Mouse (Mus musculus) hindbrain, embryonic 11.5 days (tissue): ENCODE measurements around the gene Msh6. TPM values are rescaled to one million over a fixed set of nuclear protein-coding genes. Genes with fewer than 3 reads are reported as not detected.
"Not testable (repeated sequence)": the region's sequence is repeated elsewhere in the genome, so short reads cannot be mapped to it uniquely, and the experiment has no call there.

ENCODE experiments used
- ATAC-seq: fragments of 200-750 bp; cut with Nextera tagmentation; 2 replicates; pipeline ENCODE4 v1.8.0; 2017; ENCODE audit warnings: mild to moderate bottlenecking, moderate TSS enrichment, moderate library complexity; ENCODE audit not compliant: low FRiP score
- DNase-seq: peaks from one replicate; pipeline ENCODE4 v3.0.0-alpha.2; 2015; ENCODE audit warnings: low spot score
- H3K27ac ChIP-seq: fragments of 300-500 bp; sonication (generic); 2 replicates; pipeline ENCODE4 v1.5.1; 2014; ENCODE audit warnings: mild to moderate bottlenecking, low read depth, low read length
- H3K27me3 ChIP-seq: fragments of 300-500 bp; sonication (generic); 2 replicates; pipeline ENCODE4 v1.6.1; 2014; ENCODE audit warnings: mild to moderate bottlenecking, low read length, moderate library complexity, mixed read lengths; ENCODE audit not compliant: control insufficient read depth, insufficient read depth
- H3K36me3 ChIP-seq: fragments of 300-500 bp; sonication (generic); 2 replicates; pipeline ENCODE4 v1.6.1; 2014; ENCODE audit warnings: mild to moderate bottlenecking, low read length, moderate library complexity, mixed read lengths; ENCODE audit not compliant: control insufficient read depth, insufficient read depth
- H3K4me1 ChIP-seq: fragments of 300-500 bp; sonication (generic); replicated peaks from 2 replicates; pipeline ENCODE4 v1.6.1; 2014; ENCODE audit warnings: low read length, mixed read lengths; ENCODE audit not compliant: control insufficient read depth, insufficient read depth
- H3K4me2 ChIP-seq: fragments of 300-500 bp; sonication (generic); replicated peaks from 2 replicates; pipeline ENCODE4 v1.6.1; 2014; ENCODE audit warnings: mild to moderate bottlenecking, low read depth, low read length
- H3K4me3 ChIP-seq: fragments of 300-500 bp; sonication (generic); 2 replicates; pipeline ENCODE4 v1.5.1; 2014; ENCODE audit warnings: low read depth, low read length
- H3K9ac ChIP-seq: fragments of 300-500 bp; sonication (generic); 2 replicates; pipeline ENCODE4 v1.6.1; 2014; ENCODE audit warnings: low read depth, low read length
- H3K9me3 ChIP-seq: fragments of 300-500 bp; sonication (generic); 2 replicates; pipeline ENCODE4 v1.6.1; 2016; ENCODE audit warnings: low read length; ENCODE audit not compliant: control insufficient read depth
- WGBS: fragments of 180-500 bp; shearing (Covaris S2); extraction: QIAGEN DNeasy Blood & Tissue Kit; methylation state at CpG from one replicate; pipeline ENCODE4 v1.1.7; 2014; 5-methylcytosine and 5-hydroxymethylcytosine counted together
- polyA plus RNA-seq: library from polyadenylated mRNA; unstranded; fragments of >200 nt; fragmentation: Nextera tagmentation; extraction: Ambion mirVana; gene quantifications from 2 replicates; pipeline ENCODE4 v1.2.1, GENCODE M21; 2014

The Msh6 gene
- polyA plus RNA-seq, 1 experiment from 2014 or later, result 62.0 TPM

GRCm38 (mm10) chr17:87959406-87959805 is 15.5 kb upstream of the Msh6 start:
- not testable (repeated sequence) for DNase-seq, H3K27me3 ChIP-seq, H3K4me2 ChIP-seq, H3K9me3 ChIP-seq, H3K9ac ChIP-seq, H3K27ac ChIP-seq, ATAC-seq, H3K36me3 ChIP-seq, H3K4me3 ChIP-seq, H3K4me1 ChIP-seq
- 95% methylated on average over 10 of the region's 11 CpGs for WGBS

DNA sequence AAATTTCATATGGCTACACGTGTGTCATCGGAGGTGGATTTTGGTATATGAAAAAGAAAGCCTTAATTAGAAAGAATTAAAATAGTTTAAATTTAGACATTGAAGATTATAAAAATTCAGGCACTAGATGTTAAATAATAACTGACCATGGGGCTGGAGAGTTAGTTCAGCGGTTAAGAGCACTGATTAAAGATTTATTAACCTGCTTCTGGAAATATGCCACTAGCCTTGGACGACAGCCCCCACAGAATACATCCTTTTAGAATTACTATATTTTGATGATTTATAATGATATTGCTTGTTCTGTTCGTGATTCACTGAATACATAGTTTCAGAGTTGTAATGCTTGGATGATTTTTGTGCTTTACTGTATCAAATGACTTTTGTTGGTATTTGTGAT is 14.9 kb upstream of the Msh6 start:
- not testable (repeated sequence) for H3K4me3 ChIP-seq, H3K27ac ChIP-seq, H3K4me1 ChIP-seq, ATAC-seq, DNase-seq, H3K9me3 ChIP-seq, H3K27me3 ChIP-seq, H3K4me2 ChIP-seq, H3K36me3 ChIP-seq, H3K9ac ChIP-seq
- 94% methylated on average over 5 of the region's 5 CpGs for WGBS

DNA sequence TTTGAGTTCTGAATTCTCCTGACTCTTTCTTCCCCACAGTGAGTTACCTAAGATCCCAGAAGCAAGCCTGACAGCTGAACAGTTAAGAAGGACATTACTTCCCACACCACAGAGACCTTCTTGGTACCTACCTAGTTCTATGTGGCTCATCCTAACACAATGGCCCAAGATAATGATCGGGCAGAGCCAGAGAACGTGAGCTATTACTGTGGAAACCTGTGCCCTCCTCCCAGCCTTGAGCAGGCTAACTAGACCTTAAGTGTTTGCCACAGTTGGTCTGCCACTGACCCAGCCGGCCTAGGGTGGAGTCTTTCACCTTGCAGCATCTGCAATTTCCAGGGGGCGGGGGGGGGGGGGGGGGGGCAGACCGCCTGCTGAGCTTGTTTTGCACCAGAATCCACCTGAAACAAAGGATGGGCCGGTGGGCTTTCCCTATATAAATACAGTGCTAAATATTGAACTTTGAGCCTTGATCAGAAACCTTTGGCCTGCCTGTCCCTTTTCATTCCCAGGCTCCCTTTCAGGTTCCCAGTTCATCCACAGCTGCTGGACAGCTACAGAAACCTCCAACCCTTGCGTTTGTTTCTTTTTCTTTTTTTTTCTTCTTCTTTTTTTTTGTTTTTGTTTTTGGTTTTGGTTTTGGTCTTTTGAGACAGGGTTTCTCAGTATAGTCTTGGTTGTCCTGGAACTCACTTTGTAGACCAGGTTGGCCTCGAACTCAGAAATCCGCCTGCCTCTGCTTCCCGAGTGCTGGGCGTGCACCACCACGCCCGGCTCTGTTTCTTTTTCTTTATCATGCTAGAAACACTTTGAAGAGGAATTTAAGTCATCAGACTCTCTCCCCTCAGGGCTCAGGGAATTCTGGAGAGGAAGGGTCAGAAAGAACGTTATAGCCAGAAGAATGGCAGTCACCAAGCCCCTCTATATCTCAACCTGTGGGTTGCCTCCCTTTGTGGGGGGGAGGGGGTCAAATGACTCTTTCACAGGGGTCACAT is 11.5 kb upstream of the Msh6 start:
- Histone ChIP-seq H3K4me2 (no peak overlapping the region), H3K36me3 (no peaks in the 10 kb centered on the region), H3K4me1 (no peaks in the 10 kb centered on the region), H3K27me3 (no peaks in the 10 kb centered on the region), H3K9me3 (no peaks in the 10 kb centered on the region), H3K4me3 (no peak overlapping the region), H3K27ac (no peak overlapping the region), H3K9ac (no peak overlapping the region)
- DNase-seq (no peak), ATAC-seq (no peak)
- 92% methylated on average over 13 of the region's 14 CpGs for WGBS

GRCm38 (mm10) chr17:87968483-87968926 is 6.4 kb upstream of the Msh6 start:
- H3K36me3 ChIP-seq, H3K4me1 ChIP-seq, H3K9me3 ChIP-seq, H3K27ac ChIP-seq, H3K27me3 ChIP-seq, H3K4me3 ChIP-seq, H3K9ac ChIP-seq, H3K4me2 ChIP-seq, DNase-seq: not testable (repeated sequence)
- 44% methylated on average over 5 of the region's 8 CpGs for WGBS
- ATAC-seq, result peak; percentile 71; the same call in 1 of the 2 replicates

DNA sequence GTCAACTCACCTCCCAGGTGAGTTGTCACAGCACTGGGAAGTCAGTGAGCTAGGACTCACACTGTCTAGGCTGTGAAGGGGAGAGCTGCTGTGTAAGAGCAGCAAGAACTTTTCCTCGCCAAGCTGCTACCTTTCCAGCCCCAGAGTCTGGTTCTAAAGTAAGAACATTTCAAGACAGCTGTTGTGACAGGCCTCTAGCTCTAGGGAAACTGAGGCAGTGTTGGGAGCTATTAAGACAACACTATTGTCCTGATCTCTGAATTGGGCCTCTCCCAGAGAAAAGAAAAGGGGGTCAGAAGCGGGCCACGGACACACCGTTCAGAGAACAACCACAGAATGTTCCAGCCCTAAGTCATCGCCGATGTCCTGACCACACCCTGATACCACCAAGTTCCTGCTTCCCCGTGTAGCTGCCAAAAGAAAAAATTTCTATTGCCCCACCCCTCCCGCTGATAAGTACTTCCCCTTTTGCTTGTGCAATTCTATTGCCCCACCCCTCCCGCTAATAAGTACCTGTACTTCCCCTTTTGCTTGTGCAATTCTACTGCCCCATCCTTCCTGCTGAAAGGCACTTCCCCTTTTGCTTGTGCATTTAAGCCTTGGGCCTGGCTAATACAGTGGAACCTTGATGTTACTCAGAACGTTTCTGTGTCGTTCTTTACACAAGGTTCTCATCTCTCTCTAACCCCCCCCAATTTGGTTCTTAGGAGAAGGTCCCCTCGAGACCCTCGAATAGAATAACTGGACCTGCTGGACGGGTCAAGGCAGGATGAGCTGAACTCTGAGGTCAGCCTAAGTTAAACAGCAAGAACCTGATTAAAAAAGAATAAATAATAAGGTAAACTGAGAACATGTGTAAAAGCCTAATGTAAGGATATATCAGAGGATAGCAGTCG is 2.9 kb upstream of the Msh6 start:
- not testable (repeated sequence) for ATAC-seq, H3K9ac ChIP-seq, H3K27ac ChIP-seq, DNase-seq, H3K4me2 ChIP-seq, H3K4me3 ChIP-seq, H3K9me3 ChIP-seq, H3K4me1 ChIP-seq, H3K36me3 ChIP-seq, H3K27me3 ChIP-seq
- 93% methylated on average over 15 of the region's 15 CpGs for WGBS

GRCm38 (mm10) chr17:87972856-87973255 is 2.0 kb upstream of the Msh6 start:
- no peak overlapping the region for H3K9ac ChIP-seq
- H3K27ac ChIP-seq, result no peak overlapping the region
- 77% methylated on average over 5 of the region's 5 CpGs for WGBS
- no peaks in the 10 kb centered on the region for H3K9me3 ChIP-seq
- no peak overlapping the region for H3K4me3 ChIP-seq
- H3K4me1 ChIP-seq, result peaks cover 6% of the 10 kb centered on the region; the same call in 1 of the 2 replicates
- no peak for DNase-seq
- no peak for ATAC-seq
- H3K4me2 ChIP-seq, result no peak overlapping the region
- no peaks in the 10 kb centered on the region for H3K27me3 ChIP-seq
- H3K36me3 ChIP-seq, result no peaks in the 10 kb centered on the region

- DNase-seq (no peak), ATAC-seq (no peak)
- H3K9ac ChIP-seq, result no peak overlapping the region
- no peaks in the 10 kb centered on the region for H3K36me3 ChIP-seq
- no peaks in the 10 kb centered on the region for H3K9me3 ChIP-seq
- H3K27me3 ChIP-seq, result no peaks in the 10 kb centered on the region
- H3K27ac ChIP-seq, result no peak overlapping the region
- peaks cover 6% of the 10 kb centered on the region; the same call in 1 of the 2 replicates for H3K4me1 ChIP-seq
- no peak overlapping the region for H3K4me2 ChIP-seq
- no peak overlapping the region for H3K4me3 ChIP-seq
- WGBS, result 67% methylated on average over 10 of the region's 10 CpGs
Observed at GRCm38 (mm10) chr17:87973261-87974167, 1.3 kb upstream of the Msh6 start.
